Mouse (Mus musculus): ENCODE measurements around the gene Itgal. TPM values are rescaled to one million over a fixed set of nuclear protein-coding genes. Genes with fewer than 3 reads are reported as not detected.
"Not testable (repeated sequence)": the region's sequence is repeated elsewhere in the genome, so short reads cannot be mapped to it uniquely, and the experiment has no call there.

Itgal gene
- polyA plus RNA-seq, 1 experiment from 2014 or later = 0.09 TPM

DNA sequence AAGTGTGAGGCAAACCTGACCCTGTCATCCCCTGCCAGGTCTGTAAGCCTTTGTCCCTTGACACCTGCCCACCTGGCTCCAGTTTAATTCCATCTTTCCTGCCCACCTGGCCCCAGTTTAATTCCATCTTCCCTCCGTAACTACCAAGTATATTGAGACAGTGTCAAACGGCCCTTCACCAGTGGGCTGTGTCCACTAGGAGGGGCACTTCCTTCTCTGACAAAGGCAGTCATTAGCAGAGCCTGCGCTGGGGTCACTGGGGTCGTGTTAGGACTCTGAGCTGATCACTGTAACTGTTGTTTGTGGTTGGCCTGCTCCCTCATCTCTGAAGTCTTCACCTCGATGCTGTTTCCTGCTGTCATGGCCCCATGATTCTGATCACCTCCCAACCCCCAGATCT is 26.0 kb downstream of the Itgal start:
- H3K27me3 ChIP-seq (ENCODE audit: control insufficient read depth, insufficient read depth, low read length) = no peaks in the 10 kb centered on the region
- H3K36me3 ChIP-seq (ENCODE audit: control insufficient read depth, insufficient read depth, low read length) = no peaks in the 10 kb centered on the region
- no peak overlapping the region for H3K4me3 ChIP-seq (ENCODE audit: low read depth, low read length)
- H3K4me2 ChIP-seq (ENCODE audit: low read depth, low read length) = no peak overlapping the region
- H3K9me3 ChIP-seq (ENCODE audit: control insufficient read depth, low read length) = no peaks in the 10 kb centered on the region
- no peak overlapping the region for H3K9ac ChIP-seq (replicated peaks; ENCODE audit: low read depth, low read length)
- ATAC-seq (ENCODE audit: low read depth) = no peak
- no peak overlapping the region for H3K27ac ChIP-seq (ENCODE audit: low read depth, low read length)
- WGBS = 30% methylated on average over 5 of the region's 5 CpGs
- H3K4me1 ChIP-seq (ENCODE audit: control insufficient read depth, insufficient read depth, low read length) = no peaks in the 10 kb centered on the region

DNA sequence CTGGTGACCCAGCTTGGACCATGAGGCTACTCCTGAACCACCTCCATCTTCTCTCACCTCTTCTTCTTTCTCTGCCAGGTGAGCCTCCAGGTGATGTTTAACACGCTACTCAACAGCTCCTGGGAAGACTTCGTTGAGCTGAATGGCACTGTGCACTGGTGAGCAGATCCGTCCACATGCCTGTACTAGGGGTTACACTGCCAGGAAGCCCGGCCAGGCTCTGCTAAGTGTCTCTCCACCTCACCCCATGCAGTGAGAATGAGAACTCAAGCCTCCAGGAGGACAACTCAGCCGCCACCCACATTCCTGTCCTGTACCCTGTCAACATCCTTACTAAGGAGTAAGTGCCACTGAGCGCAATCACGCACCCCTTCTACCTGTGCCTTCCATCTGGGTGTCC is 28.9 kb downstream of the Itgal start:
- no peak overlapping the region for H3K4me3 ChIP-seq (ENCODE audit: low read depth, low read length)
- no peaks in the 10 kb centered on the region for H3K27me3 ChIP-seq (ENCODE audit: control insufficient read depth, insufficient read depth, low read length)
- WGBS = 89% methylated on average over 7 of the region's 7 CpGs
- H3K27ac ChIP-seq (ENCODE audit: low read depth, low read length) = no peak overlapping the region
- no peak overlapping the region for H3K9ac ChIP-seq (replicated peaks; ENCODE audit: low read depth, low read length)
- no peak for ATAC-seq (ENCODE audit: low read depth)
- H3K9me3 ChIP-seq (ENCODE audit: control insufficient read depth, low read length) = no peaks in the 10 kb centered on the region
- no peaks in the 10 kb centered on the region for H3K4me1 ChIP-seq (ENCODE audit: control insufficient read depth, insufficient read depth, low read length)
- H3K36me3 ChIP-seq (ENCODE audit: control insufficient read depth, insufficient read depth, low read length) = no peaks in the 10 kb centered on the region
- no peak overlapping the region for H3K4me2 ChIP-seq (ENCODE audit: low read depth, low read length)

DNA sequence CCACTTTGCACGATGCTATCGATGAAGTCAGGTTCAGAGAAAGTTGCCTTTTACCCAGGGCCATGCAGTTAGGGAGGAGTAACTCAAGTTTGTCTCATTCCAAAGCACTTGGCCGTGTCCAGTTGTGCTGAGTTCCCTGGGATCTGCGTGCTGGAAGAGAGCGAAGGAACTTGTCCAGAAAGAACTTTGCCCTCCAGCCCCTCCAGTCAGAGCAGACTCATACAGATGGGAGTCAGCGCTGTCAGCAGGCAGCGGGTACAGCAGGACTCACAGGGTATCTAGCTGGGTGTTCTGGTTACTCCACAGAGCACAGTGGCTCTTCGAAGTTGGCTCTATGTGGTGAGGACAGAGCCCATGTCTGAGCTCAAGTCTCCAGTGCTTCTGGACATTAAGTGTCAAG is 29.5 kb downstream of the Itgal start:
- Histone ChIP-seq H3K4me3 (ENCODE audit: low read depth, low read length) (no peak overlapping the region), H3K27me3 (ENCODE audit: control insufficient read depth, insufficient read depth, low read length) (no peaks in the 10 kb centered on the region), H3K27ac (ENCODE audit: low read depth, low read length) (no peak overlapping the region), H3K36me3 (ENCODE audit: control insufficient read depth, insufficient read depth, low read length) (no peaks in the 10 kb centered on the region), H3K9ac (replicated peaks; ENCODE audit: low read depth, low read length) (no peak overlapping the region), H3K4me2 (ENCODE audit: low read depth, low read length) (no peak overlapping the region), H3K4me1 (ENCODE audit: control insufficient read depth, insufficient read depth, low read length) (no peaks in the 10 kb centered on the region), H3K9me3 (ENCODE audit: control insufficient read depth, low read length) (no peaks in the 10 kb centered on the region)
- no peak for ATAC-seq (ENCODE audit: low read depth)
- WGBS = 89% methylated on average over 8 of the region's 8 CpGs

GRCm38 (mm10) chr7:127326685-127327084 is 30.6 kb downstream of the Itgal start:
- Histone ChIP-seq H3K9me3 (ENCODE audit: control insufficient read depth, low read length) (no peaks in the 10 kb centered on the region), H3K4me3 (ENCODE audit: low read depth, low read length) (no peak overlapping the region), H3K27ac (ENCODE audit: low read depth, low read length) (no peak overlapping the region), H3K36me3 (ENCODE audit: control insufficient read depth, insufficient read depth, low read length) (no peaks in the 10 kb centered on the region), H3K27me3 (ENCODE audit: control insufficient read depth, insufficient read depth, low read length) (no peaks in the 10 kb centered on the region), H3K9ac (replicated peaks; ENCODE audit: low read depth, low read length) (no peak overlapping the region), H3K4me2 (ENCODE audit: low read depth, low read length) (no peak overlapping the region), H3K4me1 (ENCODE audit: control insufficient read depth, insufficient read depth, low read length) (no peaks in the 10 kb centered on the region)
- 67% methylated on average over 2 of the region's 2 CpGs for WGBS
- ATAC-seq (ENCODE audit: low read depth) = peak; percentile 44; the same call in 1 of the 2 replicates

DNA sequence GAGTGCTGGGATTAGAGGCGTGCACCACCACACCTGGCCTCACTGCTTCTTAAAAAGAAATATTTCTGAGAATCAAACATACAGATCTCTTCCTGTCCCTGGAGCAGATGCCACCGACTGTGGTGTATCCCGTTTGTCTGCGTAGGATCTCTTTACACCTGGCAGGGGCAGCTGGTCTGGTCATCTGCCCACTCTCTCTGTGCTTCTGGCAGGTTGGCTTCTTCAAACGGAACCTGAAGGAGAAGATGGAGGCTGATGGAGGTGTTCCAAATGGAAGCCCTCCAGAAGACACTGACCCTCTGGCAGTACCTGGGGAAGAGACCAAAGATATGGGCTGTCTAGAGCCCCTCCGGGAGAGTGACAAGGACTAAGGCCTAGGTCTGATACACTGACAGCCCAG is 37.2 kb downstream of the Itgal start:
- no peak overlapping the region for H3K9ac ChIP-seq (replicated peaks; ENCODE audit: low read depth, low read length)
- H3K27ac ChIP-seq (ENCODE audit: low read depth, low read length) = no peak overlapping the region
- H3K4me1 ChIP-seq (ENCODE audit: control insufficient read depth, insufficient read depth, low read length) = no peaks in the 10 kb centered on the region
- no peak for ATAC-seq (ENCODE audit: low read depth)
- H3K9me3 ChIP-seq (ENCODE audit: control insufficient read depth, low read length) = no peaks in the 10 kb centered on the region
- WGBS = 91% methylated on average over 6 of the region's 6 CpGs
- no peak overlapping the region for H3K4me2 ChIP-seq (ENCODE audit: low read depth, low read length)
- H3K36me3 ChIP-seq (ENCODE audit: control insufficient read depth, insufficient read depth, low read length) = no peaks in the 10 kb centered on the region
- no peak overlapping the region for H3K4me3 ChIP-seq (ENCODE audit: low read depth, low read length)
- H3K27me3 ChIP-seq (ENCODE audit: control insufficient read depth, insufficient read depth, low read length) = no peaks in the 10 kb centered on the region

DNA sequence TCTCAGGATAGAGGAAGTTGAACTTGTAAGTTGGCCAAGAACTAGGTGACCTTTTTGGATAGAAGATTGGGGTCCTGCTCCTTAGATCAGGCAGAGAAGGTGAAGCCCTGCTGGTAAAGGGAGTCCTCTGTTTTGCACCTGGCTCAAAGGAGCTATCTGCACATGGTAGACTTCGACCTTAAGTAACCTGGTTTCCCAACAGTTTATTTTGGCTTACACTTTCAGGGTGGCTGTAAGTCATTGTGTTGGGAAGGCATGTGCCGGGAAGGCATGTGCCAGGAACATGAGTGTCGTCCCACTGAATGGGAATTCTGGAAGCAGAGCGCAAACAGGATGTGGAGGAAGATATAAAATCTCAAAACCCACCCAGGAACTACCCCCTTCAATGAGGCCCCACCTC is 39.5 kb downstream of the Itgal start:
- 92% methylated on average over 4 of the region's 4 CpGs for WGBS
- ATAC-seq (ENCODE audit: low read depth) = no peak
- H3K4me3 ChIP-seq (ENCODE audit: low read depth, low read length) = no peak overlapping the region

GRCm38 (mm10) chr7:127337636-127338035 is 41.6 kb downstream of the Itgal start:
- WGBS = 77% methylated on average over 4 of the region's 4 CpGs
- H3K36me3 ChIP-seq (ENCODE audit: control insufficient read depth, insufficient read depth, low read length) = 0 out of 2 replicates have a peak, but pooled peaks cover 1% of the 10 kb centered on the region
- no peak overlapping the region for H3K4me2 ChIP-seq (ENCODE audit: low read depth, low read length)
- H3K4me3 ChIP-seq (ENCODE audit: low read depth, low read length) = no peak overlapping the region
- no peak for ATAC-seq (ENCODE audit: low read depth)
- no peaks in the 10 kb centered on the region for H3K9me3 ChIP-seq (ENCODE audit: control insufficient read depth, low read length)
- no peaks in the 10 kb centered on the region for H3K27me3 ChIP-seq (ENCODE audit: control insufficient read depth, insufficient read depth, low read length)
- no peak overlapping the region for H3K9ac ChIP-seq (replicated peaks; ENCODE audit: low read depth, low read length)
- no peak overlapping the region for H3K27ac ChIP-seq (ENCODE audit: low read depth, low read length)
- no peaks in the 10 kb centered on the region for H3K4me1 ChIP-seq (ENCODE audit: control insufficient read depth, insufficient read depth, low read length)

More for the DNA sequence above, 39.5 kb downstream of the Itgal start:
- H3K27me3 ChIP-seq (ENCODE audit: control insufficient read depth, insufficient read depth, low read length) = no peaks in the 10 kb centered on the region
- H3K9me3 ChIP-seq (ENCODE audit: control insufficient read depth, low read length) = no peaks in the 10 kb centered on the region
- H3K36me3 ChIP-seq (ENCODE audit: control insufficient read depth, insufficient read depth, low read length) = no peaks in the 10 kb centered on the region
- no peak overlapping the region for H3K27ac ChIP-seq (ENCODE audit: low read depth, low read length)
- no peaks in the 10 kb centered on the region for H3K4me1 ChIP-seq (ENCODE audit: control insufficient read depth, insufficient read depth, low read length)
- H3K4me2 ChIP-seq (ENCODE audit: low read depth, low read length) = no peak overlapping the region
- no peak overlapping the region for H3K9ac ChIP-seq (replicated peaks; ENCODE audit: low read depth, low read length)

DNA sequence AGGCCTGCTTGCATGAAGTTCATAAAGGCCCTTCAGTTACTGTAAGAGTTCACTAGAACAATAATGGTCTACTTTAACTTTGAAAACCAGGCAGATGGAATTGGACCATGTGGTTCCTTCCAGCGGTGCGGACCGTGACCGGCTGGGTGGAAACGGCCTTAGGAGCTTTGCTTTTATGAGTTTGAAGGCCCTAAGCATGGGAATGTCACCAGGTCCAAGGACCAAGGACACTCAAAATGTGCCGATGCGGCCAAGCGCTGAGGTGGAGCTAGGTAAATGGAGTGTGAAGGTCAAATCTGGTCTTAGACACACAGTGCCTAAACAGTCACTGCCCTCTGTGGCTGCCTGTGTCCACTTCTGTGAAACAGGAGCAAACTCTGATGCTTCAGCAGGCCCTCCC is 45.3 kb downstream of the Itgal start:
- H3K27ac ChIP-seq (ENCODE audit: low read depth, low read length) = no peak overlapping the region
- H3K4me3 ChIP-seq (ENCODE audit: low read depth, low read length) = no peak overlapping the region
- no peak overlapping the region for H3K4me2 ChIP-seq (ENCODE audit: low read depth, low read length)
- 0 out of 2 replicates have a peak, but pooled peaks cover 13% of the 10 kb centered on the region for H3K36me3 ChIP-seq (ENCODE audit: control insufficient read depth, insufficient read depth, low read length)
- H3K9me3 ChIP-seq (ENCODE audit: control insufficient read depth, low read length) = no peaks in the 10 kb centered on the region
- no peak for ATAC-seq (ENCODE audit: low read depth)
- H3K4me1 ChIP-seq (ENCODE audit: control insufficient read depth, insufficient read depth, low read length) = peaks cover 6% of the 10 kb centered on the region; the same call in 1 of the 2 replicates
- H3K27me3 ChIP-seq (ENCODE audit: control insufficient read depth, insufficient read depth, low read length) = no peaks in the 10 kb centered on the region
- 97% methylated on average over 8 of the region's 8 CpGs for WGBS
- H3K9ac ChIP-seq (replicated peaks; ENCODE audit: low read depth, low read length) = no peak overlapping the region

DNA sequence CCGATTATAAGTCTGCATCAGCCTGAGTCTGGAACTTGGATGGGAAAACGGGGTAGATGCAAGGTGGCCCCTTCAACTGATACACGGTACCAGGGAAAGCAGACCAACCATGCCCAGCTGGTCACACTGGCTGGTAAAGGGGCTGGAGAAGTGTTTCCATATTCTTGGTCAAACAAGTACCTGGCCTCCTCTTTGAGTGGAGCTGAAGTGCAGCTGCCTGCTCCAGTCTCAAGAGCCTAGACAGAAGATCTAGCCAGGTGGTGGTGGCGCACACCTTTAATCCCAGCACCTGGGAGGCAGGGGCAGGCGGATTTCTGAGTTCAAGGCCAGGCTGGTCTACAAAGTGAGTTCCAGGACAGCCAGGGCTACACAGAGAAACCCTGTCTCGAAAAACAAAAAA is 45.8 kb downstream of the Itgal start:
- H3K4me2 ChIP-seq (ENCODE audit: low read depth, low read length); H3K4me1 ChIP-seq (ENCODE audit: control insufficient read depth, insufficient read depth, low read length); H3K4me3 ChIP-seq (ENCODE audit: low read depth, low read length); H3K27me3 ChIP-seq (ENCODE audit: control insufficient read depth, insufficient read depth, low read length); ATAC-seq (ENCODE audit: low read depth); H3K9ac ChIP-seq (replicated peaks; ENCODE audit: low read depth, low read length); H3K27ac ChIP-seq (ENCODE audit: low read depth, low read length); H3K9me3 ChIP-seq (ENCODE audit: control insufficient read depth, low read length): not testable (repeated sequence)
- H3K36me3 ChIP-seq (ENCODE audit: control insufficient read depth, insufficient read depth, low read length) = 0 out of 2 replicates have a peak, but pooled peaks cover 13% of the 10 kb centered on the region
- WGBS = 96% methylated on average over 6 of the region's 6 CpGs
